Mouse (Mus musculus) midbrain, embryonic 14.5 days (tissue): Measurements from ENCODE around the gene Pax7. TPM values are rescaled to one million over a fixed set of nuclear protein-coding genes. Genes with fewer than 3 reads are reported as not detected.

ENCODE experiments used
- ATAC-seq: fragments of 200-750 bp; cut with Nextera tagmentation; 2 replicates; pipeline ENCODE4 v1.8.0; 2017; ENCODE audit warnings: moderate number of reproducible peaks, moderate library complexity; ENCODE audit not compliant: low FRiP score, low TSS enrichment
- DNase-seq: peaks from one replicate; pipeline ENCODE4 v3.0.0-alpha.2; 2015
- H3K27ac ChIP-seq: fragments of 300-500 bp; sonication (generic); replicated peaks from 2 replicates; pipeline ENCODE4 v1.5.1; 2014; ENCODE audit warnings: mild to moderate bottlenecking, low read depth, low read length, moderate library complexity
- H3K27me3 ChIP-seq: fragments of 300-500 bp; sonication (generic); 2 replicates; pipeline ENCODE4 v1.6.1; 2014; ENCODE audit warnings: low read length, control low read depth, mixed read lengths; ENCODE audit not compliant: control insufficient read depth, insufficient read depth
- H3K36me3 ChIP-seq: fragments of 300-500 bp; sonication (generic); 2 replicates; pipeline ENCODE4 v1.6.1; 2014; ENCODE audit warnings: low read length, control low read depth; ENCODE audit not compliant: control insufficient read depth, insufficient read depth
- H3K4me1 ChIP-seq: fragments of 300-500 bp; sonication (generic); 2 replicates; pipeline ENCODE4 v1.6.1; 2014; ENCODE audit warnings: mild to moderate bottlenecking, antibody characterized with exemption, low read length, control low read depth; ENCODE audit not compliant: control insufficient read depth, insufficient read depth
- H3K4me2 ChIP-seq: fragments of 300-500 bp; sonication (generic); 2 replicates; pipeline ENCODE4 v1.6.1; 2014; ENCODE audit warnings: mild to moderate bottlenecking, low read length, moderate library complexity
- H3K4me3 ChIP-seq: fragments of 300-500 bp; sonication (generic); replicated peaks from 2 replicates; pipeline ENCODE4 v1.5.1; 2014; ENCODE audit warnings: low read depth, low read length
- H3K9ac ChIP-seq: fragments of 300-500 bp; sonication (generic); replicated peaks from 2 replicates; pipeline ENCODE4 v1.6.1; 2014; ENCODE audit warnings: mild to moderate bottlenecking, low read length, moderate library complexity
- H3K9me3 ChIP-seq: fragments of 300-500 bp; sonication (generic); 2 replicates; pipeline ENCODE4 v1.6.1; 2016; ENCODE audit warnings: low read length, control low read depth, mixed read lengths; ENCODE audit not compliant: control insufficient read depth
- WGBS: fragments of 180-500 bp; shearing (Covaris S2); extraction: QIAGEN DNeasy Blood & Tissue Kit; methylation state at CpG from one replicate; pipeline ENCODE4 v1.1.7; 2014; 5-methylcytosine and 5-hydroxymethylcytosine counted together
- polyA plus RNA-seq: library from polyadenylated mRNA; unstranded; fragments of >200 nt; fragmentation: Nextera tagmentation; extraction: Ambion mirVana; gene quantifications from 2 replicates; pipeline ENCODE4 v1.2.1, GENCODE M21; 2014

Gene Pax7
- polyA plus RNA-seq, 1 experiment from 2014 or later = 9.1 TPM

DNA sequence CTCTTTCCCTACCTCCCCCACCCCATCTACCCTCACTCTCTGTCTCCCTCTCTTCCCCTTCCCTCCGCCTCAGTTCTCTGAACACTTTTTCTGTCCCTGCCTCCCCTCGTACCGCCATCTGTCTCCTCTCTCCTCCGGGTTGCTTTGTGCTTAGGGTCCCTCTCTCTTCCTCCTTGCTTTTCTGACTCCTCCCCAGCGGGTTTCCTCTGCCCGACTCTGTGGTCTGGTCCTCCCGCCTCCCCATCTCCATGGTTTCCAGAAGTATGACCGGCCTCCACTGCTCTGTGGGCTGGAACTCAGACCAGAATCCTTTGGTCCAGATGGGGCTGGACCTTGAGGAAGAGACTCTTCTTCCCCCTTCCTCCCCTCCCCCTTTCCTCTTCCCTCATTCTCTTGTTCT is 2.9 kb upstream of the Pax7 start:
- WGBS = under 1% methylated on average over 8 of the region's 8 CpGs
- H3K27ac ChIP-seq = peak overlapping the region; percentile 32; the same call in 1 of the 2 replicates
- ATAC-seq (no peak), DNase-seq (peak; percentile 60)
- H3K4me2 ChIP-seq = peak overlapping the region; percentile 59
- H3K4me1 ChIP-seq = peaks cover 31% of the 10 kb centered on the region
- H3K4me3 ChIP-seq = no peak overlapping the region
- H3K36me3 ChIP-seq = no peaks in the 10 kb centered on the region
- H3K9me3 ChIP-seq = no peaks in the 10 kb centered on the region
- peaks cover 48% of the 10 kb centered on the region for H3K27me3 ChIP-seq
- no peak overlapping the region; the same call in 1 of the 2 replicates for H3K9ac ChIP-seq

DNA sequence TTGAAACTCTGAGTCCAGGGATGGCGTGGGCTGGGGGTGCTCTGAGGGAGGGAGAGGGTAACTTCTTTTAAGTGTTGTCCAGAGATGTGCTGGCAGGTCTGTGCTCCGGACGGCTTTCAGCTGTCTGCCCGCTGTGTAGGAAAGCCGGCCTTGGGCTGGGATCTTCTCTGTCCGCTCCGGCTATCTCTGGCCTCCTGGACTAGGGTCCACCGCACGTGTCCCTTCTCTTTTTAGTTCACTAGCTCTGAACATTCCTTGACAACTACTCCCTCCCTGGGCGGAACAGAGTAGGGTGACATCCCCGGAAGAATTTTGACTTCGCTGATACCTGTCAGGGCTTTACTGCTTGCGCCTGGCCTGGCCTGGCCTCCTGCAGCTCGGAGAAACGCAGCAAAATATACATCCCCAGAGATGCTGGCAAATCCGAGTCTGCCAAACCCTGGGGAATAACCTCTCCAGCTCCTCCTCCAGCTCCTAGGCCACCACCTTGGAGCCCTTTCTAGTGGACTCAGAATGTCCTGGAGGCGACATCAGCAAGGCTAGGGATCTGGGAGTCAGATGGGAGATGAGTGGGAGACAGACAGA is 581 bp upstream of the Pax7 start:
- peak overlapping the region; percentile 59 for H3K4me2 ChIP-seq
- 5% methylated on average over 17 of the region's 17 CpGs for WGBS
- peak overlapping the region; percentile 47 for H3K4me3 ChIP-seq
- ATAC-seq = no peak
- DNase-seq = no peak
- peak overlapping the region; percentile 67 for H3K9ac ChIP-seq
- peaks cover 31% of the 10 kb centered on the region for H3K4me1 ChIP-seq
- no peaks in the 10 kb centered on the region for H3K9me3 ChIP-seq
- peaks cover 65% of the 10 kb centered on the region for H3K27me3 ChIP-seq
- H3K27ac ChIP-seq = peak overlapping the region; percentile 64
- no peaks in the 10 kb centered on the region for H3K36me3 ChIP-seq

DNA sequence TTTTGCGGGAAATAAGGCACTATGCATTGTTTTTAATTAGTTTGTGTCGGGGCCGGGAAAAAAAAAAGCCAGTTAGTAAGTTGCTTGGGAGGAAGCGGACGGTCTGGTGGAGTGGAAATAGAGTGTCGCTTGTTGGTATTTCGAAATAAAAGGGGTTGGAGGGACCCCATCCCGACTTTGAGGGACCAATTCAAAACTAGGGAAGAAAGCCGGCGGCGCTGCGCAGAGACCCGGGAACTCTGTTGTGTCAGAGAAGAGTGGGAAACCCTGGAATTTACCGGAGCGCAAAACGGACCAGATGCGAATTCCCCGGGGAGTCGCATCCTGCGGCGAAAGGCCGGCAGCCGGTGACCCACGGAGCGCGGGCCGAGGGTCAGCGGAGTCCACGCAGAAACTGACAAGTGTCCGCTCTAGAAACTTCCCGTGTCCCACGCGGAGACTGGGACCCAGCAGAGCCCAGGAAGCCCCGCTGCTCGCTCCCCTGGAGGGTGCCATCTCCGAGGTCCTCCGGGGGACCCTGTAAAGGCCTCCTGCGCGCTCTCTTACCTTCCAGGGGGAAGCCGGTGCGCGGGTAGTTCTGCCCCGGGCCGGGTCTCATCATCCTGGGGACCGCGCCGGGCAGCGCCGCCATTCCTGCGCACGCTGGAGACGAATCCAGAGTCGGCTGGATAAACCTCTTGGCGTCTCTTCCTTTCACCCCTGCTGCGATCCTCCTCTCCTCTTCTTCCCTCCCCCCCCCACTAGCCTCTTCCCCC is 870 bp downstream of the Pax7 start:
- Histone ChIP-seq H3K36me3 (no peaks in the 10 kb centered on the region), H3K27ac (peak overlapping the region; percentile 87), H3K4me3 (peak overlapping the region; percentile 47), H3K27me3 (peaks cover 71% of the 10 kb centered on the region), H3K9me3 (no peaks in the 10 kb centered on the region), H3K4me1 (peaks cover 42% of the 10 kb centered on the region), H3K9ac (peak overlapping the region; percentile 67), H3K4me2 (peak overlapping the region; percentile 59)
- peak; percentile 46 for DNase-seq
- ATAC-seq = 0 out of 2 replicates have a peak, but pooled peaks have one; percentile 24
- WGBS = under 1% methylated on average over 55 of the region's 55 CpGs

DNA sequence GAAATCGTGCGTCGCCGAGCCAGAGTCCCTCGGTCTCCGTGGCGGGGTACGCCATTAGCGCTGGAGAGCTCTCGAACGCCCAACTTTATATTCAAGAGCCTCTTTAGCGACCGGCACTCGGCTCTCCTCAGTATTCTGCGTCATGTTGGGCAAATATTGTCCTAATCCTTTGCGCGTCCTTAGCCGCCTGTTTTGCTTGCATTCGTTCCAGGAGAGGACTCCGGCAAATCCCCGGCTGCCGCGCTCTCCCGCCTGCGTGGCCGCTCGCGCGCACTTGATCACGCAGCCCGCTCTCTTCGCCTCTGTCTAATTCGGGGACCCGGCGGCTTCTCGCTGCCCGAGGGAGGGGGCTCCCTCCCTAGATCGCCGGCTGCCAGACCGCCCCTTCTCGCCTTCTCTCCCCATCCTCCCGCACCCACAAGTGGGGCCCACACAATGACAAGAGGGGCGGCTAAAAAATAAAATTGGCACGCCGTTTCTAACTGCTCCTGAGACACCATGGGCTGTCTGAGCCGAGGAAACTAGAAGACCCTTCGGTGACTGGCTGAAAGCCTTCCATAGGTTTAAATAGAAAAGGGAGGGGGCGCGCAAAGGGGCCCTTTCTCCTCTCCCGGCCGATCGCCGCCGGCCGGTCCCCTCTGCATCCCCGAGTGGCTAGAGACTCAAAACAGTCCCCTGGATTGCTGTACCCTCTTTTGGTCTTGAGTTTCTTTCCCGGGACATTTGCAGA is 1.7 kb downstream of the Pax7 start:
- H3K4me2 ChIP-seq = peak overlapping the region; percentile 59
- H3K9me3 ChIP-seq = no peaks in the 10 kb centered on the region
- under 1% methylated on average over 57 of the region's 57 CpGs for WGBS
- no peaks in the 10 kb centered on the region for H3K36me3 ChIP-seq
- peaks cover 39% of the 10 kb centered on the region for H3K4me1 ChIP-seq
- H3K27me3 ChIP-seq = peaks cover 79% of the 10 kb centered on the region
- peak overlapping the region; percentile 87 for H3K27ac ChIP-seq
- no peak for ATAC-seq
- H3K9ac ChIP-seq = peak overlapping the region; percentile 67
- DNase-seq = peak; percentile 77
- peak overlapping the region; percentile 47 for H3K4me3 ChIP-seq

DNA sequence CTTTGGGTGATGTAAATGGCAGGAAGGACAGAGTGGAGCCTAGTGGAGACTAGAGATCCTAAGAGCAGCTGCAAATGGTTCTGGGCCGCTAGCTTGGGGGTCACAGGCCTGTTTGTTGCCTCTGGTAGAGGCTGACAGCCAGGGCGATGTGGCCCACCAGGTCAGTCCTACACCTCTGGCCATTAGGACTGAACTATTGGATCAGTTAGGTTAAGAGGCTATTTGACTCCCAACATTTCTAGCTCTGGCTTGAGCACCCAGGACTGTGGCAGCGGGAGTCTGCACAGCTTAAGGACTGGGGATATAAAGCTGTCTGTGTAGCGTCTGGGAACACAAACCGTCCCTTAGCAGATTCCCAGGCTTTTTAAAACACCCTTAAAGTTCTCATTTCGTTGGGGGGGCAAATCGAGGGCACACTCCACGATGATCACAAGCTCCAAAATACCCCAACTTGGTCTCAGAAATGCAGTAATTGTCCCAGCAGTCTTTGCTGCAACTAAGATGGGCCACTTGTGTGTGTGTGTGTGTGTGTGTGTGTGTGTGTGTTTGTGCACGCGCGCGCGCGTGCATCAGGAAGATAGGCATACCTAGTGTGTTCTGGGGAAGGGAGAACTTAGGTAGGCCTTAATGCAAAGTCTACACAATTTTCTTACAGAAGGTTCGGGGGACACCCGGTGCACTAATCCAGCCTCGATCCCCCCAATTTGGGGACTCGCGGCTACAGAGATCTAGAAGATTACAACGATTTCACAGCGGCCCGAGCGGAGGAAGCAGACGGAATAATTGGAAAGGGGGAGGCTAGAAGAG is 2.5 kb downstream of the Pax7 start:
- H3K4me3 ChIP-seq = peak overlapping the region; percentile 47
- peak overlapping the region; percentile 59 for H3K4me2 ChIP-seq
- peaks cover 83% of the 10 kb centered on the region for H3K27me3 ChIP-seq
- 3% methylated on average over 24 of the region's 24 CpGs for WGBS
- DNase-seq (peak; percentile 56), ATAC-seq (no peak)
- peaks cover 35% of the 10 kb centered on the region for H3K4me1 ChIP-seq
- H3K27ac ChIP-seq = peak overlapping the region; percentile 87
- H3K9ac ChIP-seq = peak overlapping the region; percentile 67
- no peaks in the 10 kb centered on the region for H3K36me3 ChIP-seq
- no peaks in the 10 kb centered on the region for H3K9me3 ChIP-seq

DNA sequence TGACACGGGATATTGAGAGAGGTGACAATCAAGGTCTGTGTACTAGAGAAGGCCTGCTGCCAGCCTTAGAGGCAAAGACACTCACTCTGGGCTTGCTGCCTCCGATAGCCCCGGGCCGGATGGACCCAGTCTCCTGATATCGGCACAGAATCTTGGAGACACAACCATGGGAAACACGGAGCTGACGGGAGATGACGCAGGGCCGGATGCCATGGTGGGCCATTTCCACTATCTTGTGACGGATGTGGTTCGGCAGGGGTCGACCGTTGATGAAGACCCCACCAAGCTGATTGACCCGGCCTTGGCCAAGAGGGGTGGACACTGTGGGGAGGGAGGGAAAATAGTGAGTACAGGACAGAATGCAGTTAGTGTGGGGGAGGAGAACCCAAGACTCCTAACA is 3.3 kb downstream of the Pax7 start:
- 8% methylated on average over 14 of the region's 14 CpGs for WGBS
- no peaks in the 10 kb centered on the region for H3K9me3 ChIP-seq
- ATAC-seq (no peak), DNase-seq (peak; percentile 50)
- no peaks in the 10 kb centered on the region for H3K36me3 ChIP-seq
- peak overlapping the region; percentile 67 for H3K9ac ChIP-seq
- H3K27ac ChIP-seq = peak overlapping the region; percentile 50
- peaks cover 32% of the 10 kb centered on the region for H3K4me1 ChIP-seq
- H3K27me3 ChIP-seq = peaks cover 75% of the 10 kb centered on the region
- H3K4me3 ChIP-seq = peak overlapping the region; percentile 47
- H3K4me2 ChIP-seq = peak overlapping the region; percentile 59

DNA sequence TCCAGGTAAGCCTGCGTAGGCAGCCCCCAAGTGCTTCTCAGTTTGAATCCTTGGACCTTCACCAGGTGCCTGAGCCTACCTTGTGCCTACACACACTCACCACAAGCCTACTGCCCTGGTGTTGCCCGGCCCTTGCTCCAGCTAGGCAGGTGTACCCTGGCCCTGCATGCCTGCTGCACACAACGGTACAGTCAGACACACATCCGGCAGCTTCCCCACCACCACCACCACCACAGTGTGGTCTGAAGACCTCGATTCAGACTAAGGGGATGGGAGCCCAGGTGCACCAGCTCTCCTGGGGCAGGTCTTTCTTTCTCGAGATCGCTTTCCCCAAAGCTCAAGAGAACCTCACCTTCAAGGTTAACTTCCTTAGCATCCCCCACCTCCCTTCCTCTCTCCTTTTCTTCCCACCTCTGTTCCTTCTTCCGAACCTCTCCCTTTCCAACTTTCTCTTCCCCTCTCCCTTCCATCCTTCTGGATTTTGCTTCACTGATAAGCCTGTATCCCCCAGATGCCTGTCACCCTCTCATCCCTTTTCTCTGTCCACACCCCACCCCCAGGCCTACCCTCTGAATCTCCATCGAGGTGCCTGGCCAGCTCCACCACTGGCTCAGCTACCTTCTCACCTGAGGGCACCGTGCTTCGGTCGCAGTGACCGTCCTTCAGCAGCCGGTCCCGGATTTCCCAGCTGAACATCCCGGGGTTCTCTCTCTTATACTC is 4.3 kb downstream of the Pax7 start:
- H3K36me3 ChIP-seq = no peaks in the 10 kb centered on the region
- peaks cover 78% of the 10 kb centered on the region; the same call in 1 of the 2 replicates for H3K27me3 ChIP-seq
- no peaks in the 10 kb centered on the region for H3K9me3 ChIP-seq
- H3K9ac ChIP-seq = peak overlapping the region; percentile 67; the same call in 1 of the 2 replicates
- DNase-seq = no peak
- 26% methylated on average over 16 of the region's 16 CpGs for WGBS
- ATAC-seq = no peak
- peaks cover 32% of the 10 kb centered on the region for H3K4me1 ChIP-seq
- peak overlapping the region; percentile 59 for H3K4me2 ChIP-seq
- peak overlapping the region; percentile 47 for H3K4me3 ChIP-seq
- H3K27ac ChIP-seq = peak overlapping the region; percentile 50
